Mouse (Mus musculus) testis, postnatal 10 days (tissue): ENCODE data around the gene Krtap7-1.

Experiments used
- DNase-seq: peaks from one replicate; pipeline ENCODE4 v3.0.0; 2021; ENCODE audit warnings: low spot score

The Krtap7-1 gene

DNA sequence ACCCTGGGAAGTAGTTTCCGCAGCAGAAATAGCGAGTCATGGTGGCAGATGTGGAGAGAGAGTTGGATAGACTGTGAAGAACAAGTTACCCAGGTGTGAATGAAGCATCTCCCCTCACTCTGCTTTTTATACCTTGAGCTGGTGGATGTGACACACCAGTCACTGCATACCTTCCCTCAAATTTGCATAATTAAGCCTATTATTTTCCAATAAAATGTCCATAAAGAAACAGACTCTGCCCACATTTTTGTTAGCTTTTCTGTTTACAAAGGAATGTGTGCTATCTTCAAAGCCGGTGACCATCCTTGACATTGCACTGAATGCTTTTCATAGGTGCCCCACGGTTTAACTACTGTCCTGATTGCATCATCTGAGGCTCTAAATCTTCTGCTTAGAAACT, at the start of gene Krtap7-1:
Gene Krtap7-1, minus strand, starts transcription at position 101 of the 400 bp plus-strand sequence.
- no peak for DNase-seq

DNA sequence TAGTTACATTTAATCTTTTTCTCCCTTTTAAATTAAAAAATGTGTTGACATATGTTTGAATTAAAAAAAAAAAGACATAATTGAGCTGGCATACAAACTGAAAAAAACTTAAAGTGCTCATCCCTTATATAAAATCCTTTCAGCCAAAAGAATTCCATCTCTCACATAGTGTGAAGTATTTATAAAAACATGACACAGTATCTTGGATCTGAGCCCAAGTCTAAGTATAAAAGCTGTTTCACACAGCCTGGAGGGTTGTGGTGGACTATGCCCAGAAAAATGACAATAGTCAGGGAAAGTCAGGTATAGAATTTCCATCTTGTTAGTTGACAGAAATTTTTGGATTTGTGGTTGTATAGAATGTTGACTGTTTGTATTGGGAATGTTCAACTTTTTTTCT, 42.2 kb upstream of the Krtap7-1 start:
- DNase-seq = no peak

DNA sequence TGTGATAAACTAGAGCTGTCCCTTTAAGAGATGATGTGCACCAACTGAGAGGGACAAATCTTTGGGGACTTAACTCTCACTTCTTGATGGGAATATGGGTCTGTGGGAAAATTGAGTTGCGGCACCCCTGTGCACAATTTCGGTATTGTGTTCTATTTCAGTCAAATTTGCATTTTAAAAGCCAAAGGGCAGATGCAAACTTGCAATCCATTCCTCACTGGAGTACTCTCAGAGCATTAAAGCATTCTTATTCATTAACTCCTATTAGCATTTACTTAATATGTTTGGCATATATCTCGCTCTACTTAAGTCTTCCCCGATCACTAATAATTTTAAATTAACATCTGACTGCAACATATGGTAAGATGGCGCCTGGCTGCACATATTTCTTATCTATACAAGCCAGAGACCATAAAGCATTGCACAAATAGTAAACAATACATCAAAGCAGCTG, 29.9 kb upstream of the Krtap7-1 start:
- DNase-seq = no peak

DNA sequence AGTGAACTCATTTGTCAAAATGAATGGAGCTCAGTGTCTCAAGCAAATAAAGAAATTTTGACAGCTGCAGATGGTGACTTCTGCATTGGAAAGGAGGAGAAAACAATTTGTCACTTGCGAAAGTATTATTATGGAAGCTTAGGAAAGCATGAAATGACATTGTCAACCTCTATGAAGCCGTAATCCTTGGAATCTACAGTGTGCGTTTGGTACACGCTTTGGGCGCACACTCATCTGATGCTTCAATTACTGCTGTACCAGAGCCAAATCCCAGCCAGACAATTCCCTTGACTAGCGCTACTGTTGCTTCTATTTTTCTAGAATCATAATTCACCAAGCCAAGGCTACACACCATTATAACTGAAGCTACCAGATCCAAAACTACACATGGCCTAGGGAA, 29.2 kb upstream of the Krtap7-1 start:
- no peak for DNase-seq

DNA sequence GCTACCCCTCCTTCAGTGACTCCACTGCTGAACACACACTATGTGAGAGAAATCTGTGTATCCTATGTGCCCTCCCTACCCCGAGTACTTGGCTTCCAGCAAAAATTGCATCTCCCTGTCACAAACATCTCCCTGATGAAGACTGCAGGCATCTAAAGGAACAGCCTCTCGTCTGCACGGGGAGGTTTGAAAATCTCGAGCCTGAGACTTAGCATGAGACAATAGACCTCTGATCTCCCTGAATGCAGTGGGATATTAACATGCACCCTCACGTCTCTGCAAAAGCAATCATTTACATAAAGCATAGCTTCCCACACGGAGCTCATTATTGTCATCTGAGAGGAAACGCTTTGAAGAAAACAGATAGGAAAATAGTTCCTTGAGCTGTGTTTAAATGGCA, 22.4 kb upstream of the Krtap7-1 start:
- DNase-seq = no peak

DNA sequence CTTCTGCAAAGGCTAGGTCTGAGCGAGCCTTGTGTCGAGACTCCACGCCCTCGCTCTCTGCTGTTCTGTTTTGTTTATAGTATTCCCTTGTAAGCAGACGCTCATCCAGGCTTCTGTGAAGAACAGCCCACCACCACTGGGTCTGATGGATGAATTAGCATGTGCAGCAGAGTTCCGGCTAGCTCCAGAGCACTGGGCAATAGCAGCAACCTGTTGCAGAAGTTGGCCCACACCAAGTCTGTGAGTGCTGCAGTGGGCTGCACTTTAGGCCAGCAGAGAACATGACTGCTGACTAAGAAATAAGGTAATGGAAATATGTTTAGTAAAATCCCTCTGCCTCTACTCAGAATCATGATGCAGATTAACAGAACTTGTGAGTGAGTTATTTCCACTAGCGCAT, 21.7 kb upstream of the Krtap7-1 start:
- DNase-seq = no peak

DNA sequence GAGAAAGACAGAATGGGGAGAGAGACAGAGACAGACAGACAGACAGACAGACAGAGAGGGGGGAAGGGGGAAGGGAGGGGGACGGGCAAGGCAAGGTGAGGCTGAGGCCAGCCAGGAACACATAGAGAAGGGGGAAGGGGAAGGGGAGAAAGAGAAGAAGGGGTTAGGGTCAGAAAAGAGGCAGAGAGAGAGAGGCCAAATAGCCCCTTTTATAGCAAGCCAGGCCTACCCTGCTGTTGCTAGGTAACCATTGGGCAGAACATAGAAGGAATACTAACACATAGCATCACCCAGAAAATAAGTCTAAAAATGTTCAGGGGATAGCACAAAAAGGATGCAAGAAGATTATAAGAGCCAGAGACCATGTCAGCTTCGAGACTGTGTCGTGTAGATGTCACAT, 20.3 kb upstream of the Krtap7-1 start:
- DNase-seq = no peak

DNA sequence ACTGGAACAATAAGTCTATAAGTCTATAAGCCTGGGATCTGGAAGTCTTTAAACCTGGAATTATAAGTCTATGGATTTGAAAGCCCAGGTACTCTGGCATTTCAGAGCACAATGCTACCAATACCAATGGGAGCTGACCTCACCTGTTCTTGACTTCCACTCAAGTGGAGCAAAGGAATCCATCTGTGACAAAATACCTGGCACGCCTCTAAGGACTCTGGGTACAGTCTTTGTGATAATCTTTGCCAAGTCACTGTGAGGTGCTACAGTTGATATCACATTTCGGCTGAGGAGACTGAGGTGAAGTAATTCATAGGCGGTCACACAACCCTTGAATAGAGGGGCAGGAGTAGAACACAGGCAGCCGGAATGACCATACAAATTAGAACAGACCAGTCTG, 12.9 kb upstream of the Krtap7-1 start:
- DNase-seq = no peak

DNA sequence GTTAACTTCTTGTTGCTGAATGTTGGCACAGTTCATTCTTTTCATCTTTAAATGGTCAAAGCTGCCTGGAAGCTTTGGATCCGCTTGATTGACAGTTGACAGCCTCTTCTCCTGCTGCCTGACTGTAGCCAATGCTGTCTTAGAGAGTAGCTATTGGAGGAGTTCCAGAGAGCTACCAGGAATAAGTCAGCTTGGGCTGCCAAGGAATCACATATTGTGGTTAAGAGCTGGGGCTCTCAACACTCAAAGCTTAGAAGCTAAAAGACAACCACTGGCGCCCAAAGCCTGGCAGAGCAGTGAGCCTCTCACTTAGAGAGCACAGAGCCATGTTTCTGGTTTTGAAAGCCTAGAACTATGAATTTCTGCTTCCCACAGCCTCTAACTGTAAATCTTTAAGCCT, 12.4 kb upstream of the Krtap7-1 start:
- no peak for DNase-seq

DNA sequence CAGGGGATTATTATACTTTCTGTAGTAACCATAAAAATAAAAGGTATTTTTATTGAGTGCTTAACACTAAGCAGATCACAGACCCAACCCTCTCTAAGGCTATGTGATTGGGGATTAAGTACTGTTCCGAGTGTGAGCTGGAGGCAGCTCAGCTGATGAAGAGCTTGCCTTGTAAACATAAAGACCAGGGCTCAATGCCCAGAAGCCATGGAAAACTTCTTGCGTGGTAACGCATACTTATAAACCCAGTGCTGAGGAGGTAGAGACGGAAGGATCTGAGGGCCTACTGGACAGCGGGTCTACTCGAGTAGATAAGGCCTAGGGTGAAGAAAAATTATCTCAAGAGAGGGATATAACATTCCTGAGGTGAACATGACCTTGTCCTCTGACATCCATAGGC, 12.0 kb upstream of the Krtap7-1 start:
- DNase-seq = no peak

DNA sequence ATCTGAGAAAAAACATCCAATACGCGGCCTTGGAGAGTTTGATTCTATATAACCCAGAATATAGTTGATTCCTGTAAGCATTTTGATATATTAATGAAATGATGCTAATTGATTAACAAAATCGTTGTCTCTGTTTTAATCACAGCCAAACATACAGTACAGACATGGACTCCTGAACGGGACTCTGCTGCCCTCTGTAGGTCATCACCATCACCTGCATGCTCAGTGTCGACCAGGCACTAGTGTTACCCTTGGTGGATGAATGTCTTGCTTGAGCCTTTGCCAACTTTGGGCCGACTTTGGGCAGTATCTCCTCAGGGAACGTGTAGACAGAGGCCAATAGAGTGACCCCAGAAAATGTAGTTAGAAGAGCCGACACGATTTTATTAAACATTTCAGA, 9.5 kb upstream of the Krtap7-1 start:
- peak; percentile 55 for DNase-seq

DNA sequence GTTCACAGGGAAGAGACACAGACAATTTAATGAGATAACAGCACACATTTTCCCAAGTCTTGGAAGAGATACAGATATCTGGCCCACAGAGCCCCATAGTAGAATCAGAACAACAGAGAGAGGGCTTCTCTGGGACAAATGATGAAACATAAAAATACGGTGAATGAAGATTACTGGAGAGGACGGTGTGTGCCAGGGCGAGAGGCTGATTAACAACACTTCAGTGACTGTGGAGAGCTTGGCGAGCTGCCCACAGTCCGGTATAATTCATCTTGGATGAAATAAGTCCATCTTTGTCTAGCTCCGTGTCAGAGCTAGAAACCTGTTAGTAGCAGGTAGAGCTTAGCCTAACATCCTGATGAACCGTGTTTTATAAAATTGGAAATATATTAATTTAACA, 5.3 kb upstream of the Krtap7-1 start:
- DNase-seq = no peak

DNA sequence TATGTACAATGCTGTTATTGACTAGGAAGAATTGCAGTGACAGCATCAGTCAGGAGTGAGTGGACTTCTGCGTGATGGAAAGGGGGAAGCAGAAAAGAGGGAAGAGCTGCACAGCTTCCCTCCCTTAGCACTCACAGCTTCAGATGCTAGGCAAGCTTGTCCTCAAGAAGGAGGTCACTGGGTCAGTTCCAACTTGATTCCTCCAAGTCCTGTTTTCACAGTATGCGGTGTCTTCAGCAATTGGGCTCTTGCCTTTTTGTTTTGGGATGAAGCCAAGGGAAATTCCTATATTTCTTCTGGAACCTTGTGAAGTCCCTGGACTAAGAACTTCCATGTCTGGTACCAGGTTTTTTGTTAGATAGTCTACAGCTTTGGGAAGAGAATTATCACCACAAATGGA, 4.6 kb downstream of the Krtap7-1 start:
- no peak for DNase-seq

DNA sequence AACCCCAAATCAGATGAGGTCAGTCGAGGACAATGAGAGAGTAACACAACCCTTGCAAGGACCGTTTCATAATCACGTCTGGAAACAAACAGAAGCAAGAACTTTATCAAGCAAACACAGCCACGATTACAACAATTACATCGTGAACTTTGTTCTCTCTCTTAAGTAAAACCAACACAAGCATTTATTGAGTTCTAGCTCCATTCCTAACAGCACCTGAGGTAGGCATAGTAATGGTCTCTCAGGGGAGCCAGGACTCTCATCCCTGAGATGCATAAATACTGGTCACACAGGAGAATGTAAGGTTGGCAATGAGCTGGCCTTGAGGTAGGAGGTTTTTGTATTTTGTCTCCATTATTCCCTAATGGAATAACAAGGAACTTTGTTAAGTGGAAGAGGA, 6.3 kb downstream of the Krtap7-1 start:
- DNase-seq = no peak

DNA sequence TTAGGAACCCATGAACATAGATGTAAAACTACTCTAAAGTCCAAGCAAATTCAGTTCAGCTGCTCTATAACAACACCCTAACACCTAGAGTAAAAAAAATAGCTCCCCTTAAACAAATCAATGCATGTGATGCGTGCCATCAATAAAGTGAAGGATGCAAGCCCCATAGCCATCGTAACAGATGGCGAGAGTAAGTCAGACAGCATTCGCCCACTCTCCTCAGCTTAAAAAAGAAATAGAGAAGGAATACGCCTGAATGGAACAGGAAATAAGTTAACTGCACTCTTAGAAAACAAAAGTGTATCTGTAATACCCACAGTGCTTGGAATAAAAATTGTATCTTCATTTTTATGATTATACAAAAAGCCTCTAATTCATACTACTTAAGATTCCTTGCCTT, 11.1 kb downstream of the Krtap7-1 start:
- no peak for DNase-seq

DNA sequence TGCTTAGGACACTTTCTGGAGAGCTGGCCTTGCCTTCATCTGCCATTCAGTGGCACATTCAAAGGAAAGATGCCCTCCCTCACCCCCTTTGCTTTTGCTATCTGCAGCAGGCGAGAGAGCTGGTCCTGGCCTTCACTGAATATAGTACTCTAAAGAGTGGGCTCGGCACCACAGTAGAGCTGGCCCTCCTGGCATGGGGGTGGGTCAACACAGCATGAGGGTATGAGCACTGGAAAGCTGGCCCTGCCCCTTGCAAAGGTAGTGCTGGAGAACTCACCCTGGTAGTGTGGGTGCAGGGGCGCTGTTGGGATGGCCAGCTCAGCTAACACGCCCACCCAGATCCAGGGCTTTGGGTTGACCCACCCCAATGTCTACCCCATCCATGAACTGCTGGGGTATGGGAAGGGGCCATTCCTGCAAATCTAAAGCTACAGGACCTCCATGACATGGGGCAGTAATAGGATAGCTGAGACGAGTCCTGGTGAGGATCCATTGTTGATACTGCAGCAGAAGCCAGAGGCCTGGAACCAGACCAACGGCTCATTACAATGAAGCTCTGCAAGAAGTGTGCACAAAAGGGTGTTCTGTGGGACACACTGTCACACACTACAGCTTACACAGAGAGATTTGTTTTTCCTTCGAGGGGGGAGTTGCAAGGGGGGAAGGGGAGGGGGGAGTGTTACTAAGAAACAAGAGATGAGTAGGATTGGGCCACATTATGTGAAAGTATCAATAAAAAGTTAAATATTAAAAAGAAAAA, 12.5 kb downstream of the Krtap7-1 start:
- no peak for DNase-seq

DNA sequence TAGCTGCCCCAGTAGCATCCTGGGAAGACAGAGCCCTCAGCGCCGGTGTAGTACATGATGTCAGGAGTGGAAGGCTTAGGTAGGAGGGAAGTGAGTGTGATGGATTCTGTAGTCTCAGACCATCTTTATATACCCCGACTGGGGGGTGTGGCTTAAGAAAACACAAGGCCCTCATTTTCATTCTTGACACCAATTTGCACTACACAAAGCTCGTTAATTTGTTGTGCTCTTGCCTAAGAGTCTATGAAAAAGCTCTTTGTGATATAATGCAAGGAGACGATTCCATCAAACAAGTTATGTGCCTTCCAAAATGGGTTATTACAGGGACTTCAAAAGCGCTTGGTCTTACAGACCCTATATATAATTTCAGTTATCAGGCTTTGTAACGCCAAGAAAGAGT, 20.3 kb downstream of the Krtap7-1 start, which contains the start of gene Krtap8-1:
Gene Krtap8-1, minus strand, starts transcription at position 101 of the 400 bp plus-strand sequence.
- no peak for DNase-seq

DNA sequence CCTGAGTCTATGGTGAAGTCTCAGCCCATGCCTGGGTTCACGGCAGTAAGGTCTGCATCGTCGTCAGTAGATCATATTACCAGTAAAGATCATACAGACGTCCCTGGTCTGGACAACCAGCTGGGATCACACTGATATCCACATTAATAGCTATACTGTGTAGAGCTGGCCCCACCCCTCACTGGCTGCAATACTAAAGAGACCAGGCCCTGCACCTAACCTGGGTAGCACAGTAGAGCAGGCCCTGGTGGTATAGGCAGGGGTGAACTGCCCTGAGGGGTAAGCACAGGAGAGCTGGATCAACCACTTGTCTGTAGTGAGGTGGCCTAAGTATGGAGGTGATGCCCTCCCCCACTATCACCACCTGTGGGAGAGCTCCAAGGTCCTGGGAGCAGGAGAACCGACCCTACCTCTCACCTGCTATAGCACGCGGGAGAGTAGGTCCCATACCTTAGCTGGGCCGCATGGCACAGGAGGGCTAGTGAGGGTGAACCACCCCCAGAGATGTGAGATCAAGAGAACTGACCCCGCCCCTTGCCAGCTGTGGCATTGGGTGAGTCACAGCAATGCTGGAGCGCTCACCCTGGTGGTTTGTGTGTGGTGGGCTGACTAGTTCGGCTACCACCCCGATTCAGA, 30.3 kb downstream of the Krtap7-1 start:
- no peak for DNase-seq

DNA sequence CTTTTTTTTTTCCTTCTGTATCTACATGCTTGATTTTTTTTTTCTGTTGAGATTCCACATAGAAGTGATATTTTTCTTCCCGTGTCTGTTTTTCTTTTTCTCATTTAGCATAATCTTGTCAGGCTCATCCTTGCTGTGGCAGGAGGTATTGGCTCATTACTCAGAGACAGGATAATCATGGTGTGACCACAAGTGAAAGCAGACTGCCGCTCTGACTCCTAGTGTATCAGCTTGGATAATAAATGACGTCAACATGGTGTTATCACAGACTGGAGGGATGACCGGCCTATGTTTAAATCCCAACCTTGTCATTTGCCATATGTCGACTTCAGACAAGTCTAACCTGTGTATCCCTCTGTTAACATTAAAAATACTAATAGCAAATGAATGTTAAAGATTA, 46.9 kb downstream of the Krtap7-1 start:
- no peak for DNase-seq
